Mouse (Mus musculus) small intestine, adult 2 months (tissue): ENCODE data around the gene Fto. TPM values are rescaled to one million over a fixed set of nuclear protein-coding genes. Genes with fewer than 3 reads are reported as not detected.
A peak's percentile ranks its signal among the peaks of the same experiment; 100 is the strongest.

Source experiments
- H3K27ac ChIP-seq: fragments of 200-500 bp; 2 replicates; pipeline ENCODE4 v1.5.1; 2012; ENCODE audit warnings: low read depth, low read length, control low read depth, inconsistent platforms; ENCODE audit not compliant: insufficient read depth
- H3K27me3 ChIP-seq: fragments of 200-500 bp; 2 replicates; pipeline ENCODE4 v1.6.1; 2012; ENCODE audit warnings: mild to moderate bottlenecking, moderate library complexity, low read length, inconsistent platforms; ENCODE audit not compliant: control insufficient read depth, insufficient read depth
- H3K36me3 ChIP-seq: fragments of 200-500 bp; 2 replicates; pipeline ENCODE4 v1.6.1; 2012; ENCODE audit warnings: mild to moderate bottlenecking, low read length, control low read depth, inconsistent platforms; ENCODE audit not compliant: control insufficient read depth, insufficient read depth
- H3K4me1 ChIP-seq: fragments of 200-500 bp; 2 replicates; pipeline ENCODE4 v1.6.1; 2012; ENCODE audit warnings: low read length, inconsistent platforms, mixed read lengths; ENCODE audit not compliant: control insufficient read depth, insufficient read depth, insufficient read length
- H3K4me3 ChIP-seq: fragments of 200-500 bp; 2 replicates; pipeline ENCODE4 v1.5.1; 2012; ENCODE audit warnings: low read depth, mild to moderate bottlenecking, control low read depth, inconsistent platforms, low read length, moderate library complexity
- CTCF ChIP-seq: fragments of 200-500 bp; IDR thresholded peaks from 2 replicates; pipeline ENCODE4 v1.5.1; 2012; ENCODE audit warnings: low read depth, mild to moderate bottlenecking, control low read depth, inconsistent platforms, low read length, moderate library complexity, mixed read lengths; ENCODE audit not compliant: insufficient replicate concordance, insufficient read length; ENCODE audit errors: extremely low read depth
- POLR2A ChIP-seq: fragments of 200-500 bp; IDR thresholded peaks from 2 replicates; pipeline ENCODE4 v1.6.1; 2012; ENCODE audit warnings: low read depth, mild to moderate bottlenecking, control low read depth, inconsistent platforms, low read length, moderate library complexity
- WGBS: fragments of 180-500 bp; shearing (Covaris S2); methylation state at CpG from one replicate; pipeline ENCODE4 v1.1.7; 2018; 5-methylcytosine and 5-hydroxymethylcytosine counted together
- polyA plus RNA-seq: library from polyadenylated mRNA; depleted of rRNA; stranded (reverse); fragments of >200 nt; gene quantifications from 2 replicates; pipeline ENCODE4 v1.2.3, GENCODE M21; 2012

The Fto gene
- polyA plus RNA-seq, 1 experiment = 7.3 TPM

GRCm38 (mm10) chr8:91528967-91529366 lies 215.6 kb downstream of the Fto start:
- WGBS = 26% methylated on average over 2 of the region's 2 CpGs
- H3K27ac ChIP-seq = no peak overlapping the region
- no peak for TF ChIP-seq POLR2A
- TF ChIP-seq CTCF = no peak
- no peaks in the 10 kb centered on the region for H3K36me3 ChIP-seq
- no peaks in the 10 kb centered on the region for H3K27me3 ChIP-seq
- H3K4me1 ChIP-seq = no peaks in the 10 kb centered on the region
- no peak overlapping the region for H3K4me3 ChIP-seq

DNA sequence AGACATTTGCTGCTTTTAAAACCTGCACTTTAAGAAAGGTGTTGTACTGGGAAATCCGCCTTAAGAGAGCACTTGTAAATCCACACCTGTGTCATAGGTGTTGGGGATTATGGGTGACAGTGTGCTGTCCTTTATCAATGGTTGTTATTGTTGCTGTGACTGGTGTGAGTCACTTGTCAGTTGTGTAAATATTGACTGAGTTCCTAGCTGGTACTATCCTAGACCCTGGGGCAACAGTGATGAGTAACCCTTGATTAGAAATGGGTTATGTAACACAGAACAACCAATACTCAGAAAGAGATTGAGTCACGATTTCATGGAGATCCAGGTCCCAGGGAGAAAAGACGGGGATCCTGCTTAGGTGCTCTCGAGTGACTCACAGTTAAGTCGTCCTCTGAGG lies 216.4 kb downstream of the Fto start:
- TF ChIP-seq CTCF (no peak), POLR2A (no peak)
- H3K27ac ChIP-seq = no peak overlapping the region

GRCm38 (mm10) chr8:91530656-91531055 lies 217.3 kb downstream of the Fto start:
- no peaks in the 10 kb centered on the region for H3K27me3 ChIP-seq
- no peak for TF ChIP-seq POLR2A
- TF ChIP-seq CTCF = no peak
- H3K27ac ChIP-seq = no peak overlapping the region
- no peaks in the 10 kb centered on the region for H3K36me3 ChIP-seq
- no peak overlapping the region for H3K4me3 ChIP-seq
- no peaks in the 10 kb centered on the region for H3K4me1 ChIP-seq
- WGBS = 86% methylated on average over 8 of the region's 8 CpGs

More for the DNA sequence above, 216.4 kb downstream of the Fto start:
- no peaks in the 10 kb centered on the region for H3K36me3 ChIP-seq
- no peak overlapping the region for H3K4me3 ChIP-seq
- 62% methylated on average over 5 of the region's 5 CpGs for WGBS
- no peaks in the 10 kb centered on the region for H3K27me3 ChIP-seq
- H3K4me1 ChIP-seq = no peaks in the 10 kb centered on the region

GRCm38 (mm10) chr8:91531971-91532370 lies 218.6 kb downstream of the Fto start:
- H3K27ac ChIP-seq = no peak overlapping the region
- no peaks in the 10 kb centered on the region for H3K4me1 ChIP-seq
- H3K36me3 ChIP-seq = no peaks in the 10 kb centered on the region
- TF ChIP-seq CTCF (peak; percentile 84), POLR2A (no peak)
- H3K4me3 ChIP-seq = no peak overlapping the region
- H3K27me3 ChIP-seq = no peaks in the 10 kb centered on the region
- 48% methylated on average over 8 of the region's 8 CpGs for WGBS

DNA sequence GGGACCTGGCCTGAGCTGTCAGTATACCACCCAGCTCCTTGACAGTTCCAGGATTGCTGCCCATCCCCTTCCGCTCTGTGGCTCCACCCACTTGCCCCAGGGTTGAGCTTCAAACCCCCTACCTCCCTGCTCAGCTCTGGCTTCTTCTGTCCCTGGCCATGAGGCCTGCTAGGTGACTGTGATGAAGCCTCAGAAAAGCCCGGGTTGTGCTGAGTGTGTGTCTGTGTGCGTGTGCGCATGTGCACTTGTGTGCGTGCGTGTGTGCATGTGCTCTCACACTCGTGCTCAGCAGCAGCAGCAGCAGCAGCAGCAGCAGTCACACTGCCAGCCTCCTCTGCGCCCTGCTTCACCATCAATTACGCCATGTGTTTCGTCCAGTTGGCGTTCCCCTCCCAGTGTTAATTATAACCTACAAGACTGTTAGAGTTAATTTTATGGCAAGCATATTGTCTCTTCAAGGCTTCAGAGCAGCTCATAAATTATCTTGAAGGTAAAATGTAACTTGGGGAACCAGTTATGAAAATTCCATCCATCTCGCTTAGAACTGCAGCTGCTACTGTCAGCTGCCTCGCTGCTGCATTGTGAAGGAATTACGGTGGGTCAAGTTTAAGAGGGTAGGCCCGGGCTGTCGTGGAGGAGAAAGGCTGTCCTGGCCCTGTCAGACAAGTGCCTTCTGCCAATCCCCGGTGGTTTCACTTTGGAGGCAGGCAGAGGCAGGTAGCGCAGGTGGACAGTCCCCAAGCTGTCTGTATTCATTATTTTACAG lies 219.5 kb downstream of the Fto start:
- Histone ChIP-seq H3K36me3 (no peaks in the 10 kb centered on the region), H3K27ac (no peak overlapping the region), H3K4me3 (no peak overlapping the region), H3K4me1 (no peaks in the 10 kb centered on the region), H3K27me3 (no peaks in the 10 kb centered on the region)
- 84% methylated on average over 18 of the region's 18 CpGs for WGBS
- no peak for TF ChIP-seq CTCF
- no peak for TF ChIP-seq POLR2A

- H3K4me3 ChIP-seq = no peak overlapping the region
- H3K27ac ChIP-seq = no peak overlapping the region
- 69% methylated on average over 5 of the region's 5 CpGs for WGBS
- no peaks in the 10 kb centered on the region for H3K4me1 ChIP-seq
- H3K36me3 ChIP-seq = no peaks in the 10 kb centered on the region
- TF ChIP-seq CTCF (no peak), POLR2A (no peak)
- no peaks in the 10 kb centered on the region for H3K27me3 ChIP-seq
These were observed 221.4 kb downstream of the Fto start for GRCm38 (mm10) chr8:91534752-91535151.

GRCm38 (mm10) chr8:91538109-91538508 lies 224.8 kb downstream of the Fto start:
- no peak overlapping the region for H3K4me3 ChIP-seq
- no peak for TF ChIP-seq POLR2A
- TF ChIP-seq CTCF = no peak
- WGBS = 70% methylated on average over 9 of the region's 9 CpGs
- no peaks in the 10 kb centered on the region for H3K36me3 ChIP-seq
- no peaks in the 10 kb centered on the region for H3K27me3 ChIP-seq
- H3K27ac ChIP-seq = no peak overlapping the region
- H3K4me1 ChIP-seq = no peaks in the 10 kb centered on the region

GRCm38 (mm10) chr8:91538892-91539291 lies 225.6 kb downstream of the Fto start:
- Histone ChIP-seq H3K36me3 (no peaks in the 10 kb centered on the region), H3K27me3 (no peaks in the 10 kb centered on the region), H3K27ac (no peak overlapping the region), H3K4me3 (no peak overlapping the region), H3K4me1 (no peaks in the 10 kb centered on the region)
- TF ChIP-seq POLR2A (no peak), CTCF (no peak)
- WGBS = 83% methylated on average over 5 of the region's 5 CpGs
